Mouse (Mus musculus) CH12.LX (cell line): ENCODE data around the gene Sidt1. TPM values are rescaled to one million over a fixed set of nuclear protein-coding genes. Genes with fewer than 3 reads are reported as not detected.

Source experiments
- DNase-seq: peaks from one replicate; pipeline ENCODE4 v3.0.0-alpha.2; 2013; ENCODE audit errors: extremely low read depth
- H3K27ac ChIP-seq: 2 replicates; pipeline ENCODE4 v1.5.1; 2012; ENCODE audit warnings: low read depth, mild to moderate bottlenecking, control low read depth, moderate library complexity; ENCODE audit not compliant: insufficient read depth
- H3K27me3 ChIP-seq: replicated peaks from 2 replicates; pipeline ENCODE3; 2012; ENCODE audit warnings: inconsistent platforms
- H3K36me3 ChIP-seq, 2 experiments: replicated peaks in 1 of 2; 2 replicates each; pipeline versions ENCODE3 to v1.6.1; 2012; ENCODE audit warnings: inconsistent platforms in 1 of 2, low read length in 1 of 2, mild to moderate bottlenecking in 1 of 2, mixed read lengths in 1 of 2, moderate library complexity in 1 of 2; ENCODE audit not compliant: control insufficient read depth in 1 of 2, insufficient read depth in 1 of 2
- H3K4me1 ChIP-seq, 2 experiments: 2 replicates each; pipeline ENCODE4 v1.6.1; 2012; ENCODE audit warnings: inconsistent platforms in 1 of 2, moderate library complexity in 1 of 2; ENCODE audit not compliant: insufficient read depth in 2 of 2, control insufficient read depth in 1 of 2
- H3K4me2 ChIP-seq: 2 replicates; pipeline ENCODE4 v1.6.1; 2012; ENCODE audit warnings: low read depth, mild to moderate bottlenecking, control low read depth; ENCODE audit not compliant: poor library complexity, insufficient read depth, severe bottlenecking
- H3K4me3 ChIP-seq, 3 experiments: fragments of 150-350 bp in 1 of 3; sonication (generic) in 1 of 3; replicated peaks in 1 of 3; 2 replicates each; pipeline versions ENCODE3 to v1.5.1; 2011 to 2012; ENCODE audit warnings: low read depth in 2 of 3, low read length in 2 of 3, mild to moderate bottlenecking in 2 of 3, moderate library complexity in 2 of 3, control low read depth in 1 of 3, improper control_type of control experiment in 1 of 3, inconsistent platforms in 1 of 3, mixed read lengths in 1 of 3; ENCODE audit not compliant: poor library complexity in 1 of 3
- H3K79me2 ChIP-seq: replicated peaks from 2 replicates; pipeline ENCODE4 v1.6.1; 2012; ENCODE audit warnings: mild to moderate bottlenecking, moderate library complexity; ENCODE audit not compliant: control insufficient read depth, poor library complexity, insufficient read depth, severe bottlenecking; ENCODE audit errors: extremely low read depth
- H3K9ac ChIP-seq: 2 replicates; pipeline ENCODE4 v1.6.1; 2012; ENCODE audit warnings: low read depth, mild to moderate bottlenecking, control low read depth, moderate library complexity; ENCODE audit not compliant: insufficient read depth
- H3K9me3 ChIP-seq: replicated peaks from 2 replicates; pipeline ENCODE3; 2012; ENCODE audit warnings: low read length, inconsistent platforms, mixed read lengths
- CHD1 ChIP-seq: IDR thresholded peaks from 2 replicates; pipeline ENCODE4 v1.6.1; 2012; ENCODE audit warnings: low read depth, low read length, improper control_type of control experiment, inconsistent platforms
- CHD2 ChIP-seq: IDR thresholded peaks from 2 replicates; pipeline ENCODE4 v1.6.1; 2011; ENCODE audit warnings: low read length, improper control_type of control experiment
- CTCF ChIP-seq, 2 experiments: IDR thresholded peaks in 1 of 2; conservative IDR thresholded peaks in 1 of 2; 2 replicates each; pipeline ENCODE4 v1.5.1; 2011 to 2012; ENCODE audit warnings: low read depth in 2 of 2, low read length in 2 of 2, improper control_type of control experiment in 1 of 2, inconsistent platforms in 1 of 2, mild to moderate bottlenecking in 1 of 2, moderate library complexity in 1 of 2
- E2F4 ChIP-seq: IDR thresholded peaks from 2 replicates; pipeline ENCODE4 v1.6.1; 2011; ENCODE audit warnings: low read depth, low read length, improper control_type of control experiment; ENCODE audit not compliant: insufficient replicate concordance
- EP300 ChIP-seq: IDR thresholded peaks from 2 replicates; pipeline ENCODE4 v1.6.1; 2011; ENCODE audit warnings: low read length, improper control_type of control experiment
- ETS1 ChIP-seq: conservative IDR thresholded peaks from 2 replicates; pipeline ENCODE4 v1.6.1; 2012; ENCODE audit warnings: low read depth, mild to moderate bottlenecking, inconsistent platforms, low read length, improper control_type of control experiment, moderate library complexity
- GABPA ChIP-seq: IDR thresholded peaks from 2 replicates; pipeline ENCODE4 v1.6.1; 2012; ENCODE audit warnings: low read depth, low read length, improper control_type of control experiment, inconsistent platforms; ENCODE audit not compliant: insufficient replicate concordance
- IRF4 ChIP-seq: IDR thresholded peaks from 2 replicates; pipeline ENCODE4 v1.6.1; 2014; ENCODE audit warnings: low read depth, mild to moderate bottlenecking, inconsistent platforms, low read length, improper control_type of control experiment
- JUN ChIP-seq: IDR thresholded peaks from 2 replicates; pipeline ENCODE4 v1.6.1; 2011; ENCODE audit warnings: low read depth, mild to moderate bottlenecking, low read length, improper control_type of control experiment, moderate library complexity; ENCODE audit not compliant: insufficient read depth
- KAT2A ChIP-seq: IDR thresholded peaks from 2 replicates; pipeline ENCODE4 v1.6.1; 2012; ENCODE audit warnings: low read length, improper control_type of control experiment, inconsistent platforms; ENCODE audit not compliant: insufficient replicate concordance
- MAX ChIP-seq: IDR thresholded peaks from 2 replicates; pipeline ENCODE4 v1.6.1; 2011; ENCODE audit warnings: low read length, improper control_type of control experiment
- MAZ ChIP-seq: IDR thresholded peaks from 2 replicates; pipeline ENCODE4 v1.6.1; 2012; ENCODE audit warnings: low read depth, mild to moderate bottlenecking, inconsistent platforms, low read length, improper control_type of control experiment, moderate library complexity
- MXI1 ChIP-seq: IDR thresholded peaks from 2 replicates; pipeline ENCODE4 v1.6.1; 2011; ENCODE audit warnings: mild to moderate bottlenecking, low read depth, low read length, improper control_type of control experiment
- MYC ChIP-seq: IDR thresholded peaks from 2 replicates; pipeline ENCODE4 v1.6.1; 2011; ENCODE audit warnings: low read depth, mild to moderate bottlenecking, improper control_type of control experiment, low read length
- NRF1 ChIP-seq: IDR thresholded peaks from 2 replicates; pipeline ENCODE4 v1.6.1; 2014; ENCODE audit warnings: low read depth, mild to moderate bottlenecking, inconsistent platforms, low read length, improper control_type of control experiment, moderate library complexity
- PAX5 ChIP-seq: IDR thresholded peaks from 2 replicates; pipeline ENCODE4 v1.6.1; 2012; ENCODE audit warnings: low read length, inconsistent platforms, mixed read lengths
- RAD21 ChIP-seq: IDR thresholded peaks from 2 replicates; pipeline ENCODE4 v1.6.1; 2011; ENCODE audit warnings: low read depth, mild to moderate bottlenecking, low read length, improper control_type of control experiment, moderate library complexity
- RCOR1 ChIP-seq: conservative IDR thresholded peaks from 2 replicates; pipeline ENCODE4 v1.6.1; 2012; ENCODE audit warnings: low read depth, mild to moderate bottlenecking, inconsistent platforms, low read length, improper control_type of control experiment
- SMC3 ChIP-seq: IDR thresholded peaks from 2 replicates; pipeline ENCODE4 v1.6.1; 2011; ENCODE audit warnings: low read depth, low read length, improper control_type of control experiment
- TBP ChIP-seq: conservative IDR thresholded peaks from 2 replicates; pipeline ENCODE4 v1.6.1; 2011; ENCODE audit warnings: low read depth, low read length, improper control_type of control experiment
- TCF12 ChIP-seq: IDR thresholded peaks from 2 replicates; pipeline ENCODE4 v1.6.1; 2014; ENCODE audit warnings: low read depth, mild to moderate bottlenecking, inconsistent platforms, low read length, improper control_type of control experiment
- UBTF ChIP-seq: IDR thresholded peaks from 2 replicates; pipeline ENCODE4 v1.6.1; 2012; ENCODE audit warnings: low read depth, mild to moderate bottlenecking, inconsistent platforms, low read length, improper control_type of control experiment, moderate library complexity
- USF1 ChIP-seq: IDR thresholded peaks from 2 replicates; pipeline ENCODE4 v1.6.1; 2014; ENCODE audit warnings: low read depth, mild to moderate bottlenecking, inconsistent platforms, low read length, improper control_type of control experiment
- ZC3H11A ChIP-seq: IDR thresholded peaks from 2 replicates; pipeline ENCODE4 v1.6.1; 2012; ENCODE audit warnings: low read depth, mild to moderate bottlenecking, inconsistent platforms, low read length, improper control_type of control experiment
- ZKSCAN1 ChIP-seq: IDR thresholded peaks from 2 replicates; pipeline ENCODE4 v1.6.1; 2012; ENCODE audit warnings: low read depth, inconsistent platforms, low read length, improper control_type of control experiment, borderline replicate concordance
- ZNF384 ChIP-seq: IDR thresholded peaks from 2 replicates; pipeline ENCODE4 v1.6.1; 2012; ENCODE audit warnings: low read depth, low read length, improper control_type of control experiment, inconsistent platforms
- dilution Hi-C: fragments of 300-500 bp; cut with MboI; formaldehyde crosslinking; loops from 2 replicates; pipeline ENCODE4 v1.14.3; 2020; ENCODE audit warnings: low sequenced_read_pairs; ENCODE audit not compliant: extremely low pct_unique_long_range_greater_than_20kb, extremely low pct_ligation_motif_present
- in situ Hi-C: fragments of 300-500 bp; cut with MboI; formaldehyde crosslinking; loops from 3 replicates; pipeline ENCODE4 v1.14.3; 2019; ENCODE audit warnings: low sequenced_read_pairs, low pct_ligation_motif_present, low pct_unique_long_range_greater_than_20kb, mixed read lengths
- polyA plus RNA-seq: library from polyadenylated mRNA; unstranded; fragments of >175 nt; gene quantifications from 2 replicates; pipeline ENCODE4 v1.2.1, GENCODE M21; 2012; ENCODE audit warnings: low read depth; ENCODE audit not compliant: insufficient read length
- total RNA-seq, 2 experiments: library from RNA; depleted of rRNA; stranded (reverse); fragments of 300-350 nt in 1 of 2; fragments of >200 nt in 1 of 2; gene quantifications; 2 replicates each; pipeline ENCODE4 v1.2.3; 2012 to 2014

Sidt1 gene
- total and polyA plus RNA-seq, 3 experiments: not detected

DNA sequence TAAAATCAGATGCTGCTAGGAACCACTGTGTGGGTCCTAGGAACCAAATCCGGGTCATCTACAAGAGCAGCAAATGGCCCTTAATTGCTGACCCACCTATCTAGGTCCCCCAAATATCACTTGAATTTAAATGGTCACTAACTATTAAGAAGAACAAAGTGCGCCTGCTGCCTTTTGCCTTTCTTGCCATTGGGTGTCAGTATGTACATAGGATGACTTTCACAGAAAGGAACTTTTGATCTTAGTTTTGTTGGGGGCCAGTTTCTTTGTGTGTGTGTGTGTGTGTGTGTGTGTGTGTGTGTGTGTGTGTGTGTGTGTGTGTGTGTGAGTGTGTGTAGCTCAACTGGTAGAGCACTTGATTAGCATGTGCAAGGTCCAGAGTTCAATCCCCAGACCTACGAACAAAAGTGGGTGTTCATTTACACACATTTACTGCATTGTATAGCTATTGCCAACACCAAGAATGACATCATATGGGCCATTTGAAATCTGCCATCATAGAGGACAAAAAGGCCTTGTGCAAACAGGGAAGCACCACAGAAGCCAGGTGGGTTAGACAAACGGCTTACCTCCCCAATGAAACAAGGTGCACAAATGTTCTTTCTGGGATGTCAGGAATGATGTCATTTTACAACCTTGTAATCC is 43.9 kb downstream of the Sidt1 start:
- H3K79me2 ChIP-seq: no peaks in the 10 kb centered on the region
- TF ChIP-seq KAT2A (no peak), CTCF (conservative IDR thresholded peaks at IDR 0.05 in 1 of 2, IDR thresholded peaks at IDR 0.05 in 1 of 2; ENCODE audit: low read depth in 2 of 2, low read length in 2 of 2) (peak in 1 of 2 experiments; percentile 60; a peak in 2 of 4 replicates), E2F4 (no peak), MAZ (no peak), EP300 (no peak), ZNF384 (no peak), JUN (no peak), TCF12 (no peak), PAX5 (no peak), RCOR1 (no peak), CHD1 (no peak), MAX (no peak), ZKSCAN1 (no peak), IRF4 (no peak), UBTF (no peak), ZC3H11A (no peak), MXI1 (no peak), RAD21 (peak; percentile 62), GABPA (no peak), CHD2 (no peak), ETS1 (no peak), TBP (no peak), NRF1 (no peak), USF1 (no peak), MYC (no peak), SMC3 (peak; percentile 52)
- H3K4me2 ChIP-seq: no peak overlapping the region
- H3K9me3 ChIP-seq: no peaks in the 10 kb centered on the region
- in situ Hi-C loops (loop anchor here (25.0 kb wide), 1 partner anchor 423 kb away; the partner anchor contains the start of gene Nepro), dilution Hi-C loops (no loop called here)
- no peaks in the 10 kb centered on the region for H3K27me3 ChIP-seq
- H3K4me1 ChIP-seq: 0 out of 4 replicates have a peak, but pooled peaks cover 0 to 2% of the 10 kb centered on the region in 2 experiments
- no peak overlapping the region for H3K27ac ChIP-seq
- H3K36me3 ChIP-seq: no peaks in the 10 kb centered on the region
- DNase-seq: no peak
- H3K4me3 ChIP-seq: no peak overlapping the region
- H3K9ac ChIP-seq: no peak overlapping the region
